Comparison of ENCODE assay signal across 13 mouse cellular contexts in genomic region chr7:96300826-96301397, GRCm38 (mm10).
"Had no signal": no experiment of that assay in that cellular context is flagged by ENCODE, and none has a peak within 500 bp of the region (broad histone marks: within the 10 kb centered on the region; RNA-seq: fewer than 3 reads in every experiment).

No protein-coding gene starts in this region.

- H3K27me3 ChIP-seq: limb, embryonic 12.5 days; liver, embryonic 15.5 days; megakaryocyte, embryonic 14.5 days; midbrain, embryonic 15.5 days; neural tube, embryonic 12.5 days had no signal

- H3K4me1 ChIP-seq: limb, embryonic 12.5 days; liver, embryonic 15.5 days; megakaryocyte, embryonic 14.5 days had no signal

- H3K4me3 ChIP-seq: limb, embryonic 12.5 days; liver, embryonic 15.5 days; midbrain, embryonic 15.5 days; neural tube, embryonic 12.5 days had no signal

- DNase-seq: kidney, adult 11 months; kidney, adult 9 months; lung, embryonic 14.5 days; retina, postnatal 1 day; right cerebral cortex, postnatal 4 days; thymus, postnatal 36 days had no signal

- H3K36me3 ChIP-seq: limb, embryonic 12.5 days; liver, embryonic 15.5 days; midbrain, embryonic 15.5 days; neural tube, embryonic 12.5 days had no signal

- H3K27ac ChIP-seq: kidney, postnatal 0 days; limb, embryonic 12.5 days; liver, embryonic 15.5 days; macrophage; midbrain, embryonic 15.5 days; neural tube, embryonic 12.5 days had no signal

- H3K9me3 ChIP-seq: limb, embryonic 12.5 days; liver, embryonic 15.5 days; midbrain, embryonic 15.5 days; neural tube, embryonic 12.5 days had no signal
